Mouse (Mus musculus): ENCODE results near the gene Rassf1.

Rassf1 gene

DNA sequence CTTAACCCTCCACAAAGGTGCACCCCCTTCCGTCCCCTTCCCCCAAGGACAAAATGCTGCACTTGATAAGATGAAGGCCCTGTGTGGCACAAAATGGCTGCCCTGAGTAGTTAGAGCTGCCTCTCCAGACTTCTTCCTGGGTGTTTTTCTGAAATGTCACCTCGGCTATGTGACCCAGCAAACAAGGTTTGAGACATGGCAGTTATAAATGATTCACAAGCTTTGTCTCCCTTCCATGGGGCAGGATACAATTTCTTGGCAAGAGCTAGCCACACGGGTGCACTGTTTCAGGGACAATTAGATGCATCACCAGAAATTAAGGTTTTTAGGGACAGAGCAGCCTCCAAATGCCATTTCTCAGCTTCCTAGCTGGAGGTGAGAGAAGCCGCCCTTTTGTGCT lies 10.9 kb upstream of the Rassf1 start:
- no peak for DNase-seq (ENCODE audit: low read depth, low spot score)

DNA sequence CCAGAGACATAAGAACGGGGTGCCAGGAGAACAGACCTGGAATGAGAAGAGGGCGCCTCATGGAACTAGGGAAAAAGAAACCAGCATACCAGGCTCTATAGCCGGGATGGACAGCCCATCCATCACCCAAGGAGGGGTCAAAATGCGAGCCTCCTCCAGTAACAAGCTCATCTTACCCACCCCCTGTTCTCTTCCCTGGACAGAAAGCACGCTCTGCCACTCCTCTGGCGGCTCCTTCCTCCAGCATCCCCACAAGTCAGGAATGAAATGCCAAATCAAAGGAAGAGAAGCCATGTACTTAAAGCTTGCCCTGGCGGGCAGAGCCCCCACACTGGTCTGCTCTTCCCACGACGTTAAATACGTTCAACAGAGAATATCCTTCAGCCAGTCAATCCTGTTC lies 10.3 kb upstream of the Rassf1 start:
- no peak for DNase-seq (ENCODE audit: low read depth, low spot score)

DNA sequence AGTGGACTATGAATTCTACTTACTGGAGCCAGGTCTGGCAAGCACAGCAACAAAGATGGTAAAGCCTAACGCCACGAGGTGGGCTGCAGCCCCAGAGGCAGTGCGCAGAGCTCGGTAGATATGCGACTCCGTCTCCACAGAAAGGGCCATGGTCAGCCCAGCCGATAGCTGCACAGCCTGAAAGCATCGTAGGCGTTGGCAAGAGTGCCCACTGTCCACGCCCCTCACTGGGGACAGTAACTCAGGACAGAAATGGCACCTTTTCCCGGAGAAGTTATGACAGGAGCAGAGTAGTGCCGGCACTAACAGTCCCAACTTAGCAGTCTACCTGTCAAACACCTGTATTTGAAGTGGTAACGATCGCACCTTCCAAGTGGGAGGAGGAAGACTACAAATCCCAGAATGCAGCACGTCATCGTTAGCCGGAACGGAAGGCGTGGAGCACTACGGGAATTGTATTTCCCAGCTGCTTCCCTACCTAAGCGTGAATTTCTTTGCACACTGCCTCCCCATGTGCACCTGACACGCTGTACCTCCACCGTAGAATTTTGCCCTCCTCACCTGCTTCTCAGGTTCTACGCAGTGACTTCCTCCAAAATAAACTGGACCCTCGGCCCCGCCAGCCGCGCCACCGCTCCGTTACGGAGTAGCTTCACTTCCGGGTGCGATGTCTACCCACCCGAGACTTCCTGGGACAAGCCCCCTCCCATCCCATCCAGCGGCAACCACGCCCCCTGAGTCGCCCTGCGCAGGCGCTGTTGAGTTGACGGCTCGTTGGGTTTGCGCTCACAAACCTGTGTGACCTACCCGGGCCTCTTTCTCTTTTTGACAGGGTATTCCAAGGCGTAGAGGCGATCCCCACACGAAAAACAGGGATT lies 9.6 kb upstream of the Rassf1 start, which contains the start of the genes Cyb561d2 and Nprl2:
TSS of gene Cyb561d2 (minus strand) at position 720 of the 878 bp plus-strand sequence.
TSS of gene Nprl2 (plus strand) at position 753 of the 878 bp plus-strand sequence.
- DNase-seq (ENCODE audit: low read depth, low spot score) = peak; percentile 97

DNA sequence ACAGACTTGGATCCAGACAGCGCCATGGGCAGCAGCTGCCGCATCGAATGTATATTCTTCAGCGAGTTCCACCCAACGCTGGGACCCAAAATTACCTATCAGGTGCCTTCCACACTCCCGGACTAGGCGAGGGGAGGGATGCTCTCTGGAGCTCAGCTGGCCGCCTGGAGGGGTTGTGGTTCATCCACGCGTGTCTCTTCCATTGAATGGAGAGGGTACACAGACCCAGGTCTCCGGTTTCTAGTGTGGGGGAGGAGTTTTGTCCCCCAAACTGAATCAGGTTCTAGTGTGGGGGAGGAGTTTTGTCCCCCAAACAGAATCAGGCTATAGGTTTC lies 9.0 kb upstream of the Rassf1 start:
- DNase-seq (ENCODE audit: low read depth, low spot score) = no peak

DNA sequence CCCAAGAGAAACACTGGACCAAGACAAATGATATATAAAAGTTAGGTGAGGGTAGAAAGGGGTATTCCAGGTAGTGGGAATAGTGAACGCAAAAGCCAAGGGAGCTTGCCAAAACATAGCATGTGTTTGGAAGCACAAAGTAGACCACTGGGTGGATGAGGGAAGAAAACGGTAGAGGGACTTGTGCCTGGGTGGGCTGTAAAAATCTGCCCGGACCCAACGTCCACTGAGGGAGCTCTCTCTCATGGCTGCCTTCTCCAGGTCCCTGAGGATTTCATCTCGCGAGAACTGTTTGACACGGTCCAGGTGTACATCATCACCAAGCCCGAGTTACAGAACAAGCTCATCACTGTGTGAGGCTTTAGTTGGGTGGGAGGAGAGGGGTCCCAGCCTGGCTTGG lies 8.6 kb upstream of the Rassf1 start:
- DNase-seq (ENCODE audit: low read depth, low spot score) = no peak

DNA sequence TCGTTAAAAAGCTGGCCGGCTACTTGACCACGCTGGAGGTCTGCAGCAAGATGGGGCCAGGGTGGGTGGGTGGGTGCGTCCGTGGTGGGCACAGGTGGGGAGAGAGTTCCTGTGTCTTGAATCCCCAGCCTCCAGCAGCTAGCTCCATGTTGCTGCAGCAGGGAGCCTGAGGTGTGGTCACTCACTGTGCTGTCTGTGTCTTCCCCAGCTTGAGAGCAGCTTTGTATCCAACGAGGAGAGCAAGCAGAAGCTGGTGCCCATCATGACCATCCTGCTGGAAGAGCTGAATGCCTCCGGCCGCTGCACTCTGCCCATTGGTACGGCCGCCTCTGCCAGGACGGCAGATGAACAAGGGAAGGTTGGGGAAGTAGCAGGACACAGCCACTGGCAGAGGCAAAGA lies 8.1 kb upstream of the Rassf1 start:
- DNase-seq (ENCODE audit: low read depth, low spot score) = no peak

DNA sequence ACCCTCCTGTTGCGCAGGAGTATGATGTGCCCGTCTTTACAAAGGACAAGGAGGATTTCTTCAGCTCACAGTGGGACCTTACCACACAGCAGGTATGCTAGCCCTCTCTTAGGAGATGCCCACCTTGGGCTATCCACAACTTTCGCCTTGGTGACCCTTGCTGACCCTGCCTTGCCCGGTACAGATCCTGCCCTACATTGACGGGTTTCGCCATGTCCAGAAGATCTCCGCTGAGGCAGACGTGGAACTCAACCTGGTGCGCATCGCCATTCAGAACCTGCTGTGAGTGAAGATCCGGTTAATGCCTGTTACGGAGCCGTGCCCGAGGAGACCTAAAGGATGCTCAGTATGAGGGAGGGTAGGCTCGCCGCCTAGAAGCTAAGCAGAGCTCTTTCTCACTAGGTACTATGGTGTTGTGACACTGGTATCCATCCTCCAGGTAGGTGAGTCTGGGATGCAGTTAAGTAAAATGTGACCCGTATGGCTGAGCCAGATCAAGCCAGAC lies 7.1 kb upstream of the Rassf1 start:
- no peak for DNase-seq (ENCODE audit: low read depth, low spot score)

DNA sequence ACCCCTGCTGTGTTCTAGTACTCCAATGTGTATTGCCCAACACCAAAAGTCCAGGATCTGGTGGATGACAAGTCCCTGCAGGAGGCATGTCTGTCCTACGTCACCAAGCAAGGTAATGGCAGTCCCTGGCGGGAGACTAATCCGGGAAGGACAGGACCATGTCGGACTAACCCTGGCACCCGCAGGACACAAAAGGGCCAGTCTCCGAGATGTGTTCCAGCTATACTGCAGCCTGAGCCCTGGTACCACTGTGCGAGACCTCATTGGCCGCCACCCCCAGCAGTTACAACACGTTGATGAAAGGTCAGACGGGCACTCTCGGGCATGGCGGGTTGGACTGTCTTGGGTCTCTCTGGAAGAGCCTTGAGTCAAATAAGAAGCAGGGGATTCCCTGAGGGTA lies 6.6 kb upstream of the Rassf1 start:
- DNase-seq (ENCODE audit: low read depth, low spot score) = no peak

DNA sequence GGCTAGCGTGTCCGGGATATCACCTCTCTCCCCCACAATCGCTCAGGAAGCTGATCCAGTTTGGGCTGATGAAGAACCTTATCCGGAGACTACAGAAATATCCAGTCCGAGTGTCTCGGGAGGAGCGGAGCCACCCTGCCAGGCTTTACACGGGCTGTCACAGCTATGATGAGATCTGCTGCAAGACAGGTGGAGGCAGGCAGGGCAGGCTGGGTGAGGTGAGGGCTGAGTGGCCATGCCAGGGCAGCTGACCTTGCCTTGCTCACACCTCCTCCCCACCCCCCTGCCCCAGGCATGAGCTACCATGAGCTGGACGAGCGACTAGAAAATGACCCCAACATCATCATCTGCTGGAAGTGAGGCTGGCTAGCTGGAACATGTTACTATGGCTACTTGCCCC lies 6.2 kb upstream of the Rassf1 start:
- DNase-seq (ENCODE audit: low read depth, low spot score) = no peak

DNA sequence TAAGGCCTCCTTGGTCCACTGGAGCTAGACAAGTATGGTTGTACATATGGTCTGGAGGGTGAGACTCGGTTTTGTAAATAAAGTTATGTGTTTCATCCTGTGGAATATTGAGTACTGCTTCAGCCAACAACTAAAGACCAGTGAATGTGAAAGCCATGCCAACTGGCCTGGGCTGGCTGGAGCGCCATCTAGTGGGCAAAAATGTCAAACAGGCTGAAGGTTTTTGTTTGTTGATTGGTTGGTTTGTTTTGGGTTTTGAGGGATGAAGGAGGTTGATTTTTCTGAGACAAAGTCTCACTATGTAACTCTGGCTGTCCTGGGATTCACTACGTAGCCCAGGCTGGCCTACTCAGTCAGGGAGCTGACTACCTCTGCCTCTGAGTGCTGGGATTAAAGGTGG lies 5.8 kb upstream of the Rassf1 start:
- peak; percentile 85 for DNase-seq (ENCODE audit: low read depth, low spot score)

DNA sequence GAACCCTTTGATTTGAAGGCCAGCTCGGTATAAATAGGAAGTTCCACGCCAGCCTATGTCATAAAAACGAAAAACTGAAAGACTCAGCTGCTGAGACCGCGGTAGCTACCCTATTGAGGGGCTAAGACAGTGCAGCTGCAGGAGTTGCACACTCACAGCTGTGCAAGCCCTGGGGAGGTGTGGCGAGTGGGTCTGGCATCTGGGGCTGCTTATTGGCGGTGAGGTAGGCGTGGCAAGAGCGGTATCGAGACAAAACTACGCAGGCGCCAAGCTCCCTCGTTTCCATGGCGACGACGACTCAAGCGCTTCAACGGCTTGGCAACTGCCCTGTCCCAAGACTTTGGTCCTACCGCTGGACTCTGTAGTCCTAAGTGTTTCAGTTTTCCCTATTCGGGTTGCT lies 4.3 kb upstream of the Rassf1 start, which contains the start of gene Zmynd10:
TSS of gene Zmynd10 (plus strand) at position 273 of the 400 bp plus-strand sequence.
- peak; percentile 93 for DNase-seq (ENCODE audit: low read depth, low spot score)

DNA sequence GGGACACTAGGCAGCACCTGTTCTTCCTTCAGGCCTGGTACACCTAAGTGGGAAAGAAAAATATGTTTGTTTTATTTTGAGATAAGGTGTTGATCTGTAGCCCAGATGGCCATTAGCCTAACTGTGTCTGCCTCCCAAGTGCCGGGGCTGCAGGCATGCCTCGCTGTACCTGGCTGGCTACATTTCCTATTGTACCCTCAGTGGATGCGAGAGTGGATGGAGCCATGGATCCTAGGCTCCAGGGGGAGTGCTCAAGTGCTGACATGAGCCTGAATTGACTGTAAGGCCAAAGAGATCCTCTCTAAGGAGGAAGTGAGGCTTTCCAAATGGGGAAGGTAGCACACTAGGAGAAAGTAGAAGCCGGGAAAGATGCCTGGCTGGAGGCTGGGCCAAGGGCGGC lies 3.4 kb upstream of the Rassf1 start:
- DNase-seq (ENCODE audit: low read depth, low spot score) = no peak

DNA sequence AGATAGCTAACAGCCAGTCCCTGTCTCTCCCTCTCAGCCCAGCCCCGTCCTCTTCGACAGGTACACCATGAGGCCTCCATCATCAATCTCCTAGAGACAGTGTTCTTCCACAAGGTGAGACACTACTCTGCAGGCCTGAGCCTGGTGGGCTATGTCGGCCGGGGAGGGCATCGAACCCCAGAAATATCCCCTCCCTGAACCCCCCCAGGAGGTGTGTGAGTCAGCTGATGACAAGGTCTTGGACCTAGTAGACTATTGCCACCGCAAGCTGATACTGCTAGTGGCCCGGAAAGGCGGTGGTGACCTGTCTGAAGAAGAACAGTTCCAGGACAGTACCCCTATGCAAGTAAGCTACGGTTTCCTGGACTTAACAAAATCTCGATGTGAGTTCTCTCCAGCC lies 2.5 kb upstream of the Rassf1 start:
- no peak for DNase-seq (ENCODE audit: low read depth, low spot score)

DNA sequence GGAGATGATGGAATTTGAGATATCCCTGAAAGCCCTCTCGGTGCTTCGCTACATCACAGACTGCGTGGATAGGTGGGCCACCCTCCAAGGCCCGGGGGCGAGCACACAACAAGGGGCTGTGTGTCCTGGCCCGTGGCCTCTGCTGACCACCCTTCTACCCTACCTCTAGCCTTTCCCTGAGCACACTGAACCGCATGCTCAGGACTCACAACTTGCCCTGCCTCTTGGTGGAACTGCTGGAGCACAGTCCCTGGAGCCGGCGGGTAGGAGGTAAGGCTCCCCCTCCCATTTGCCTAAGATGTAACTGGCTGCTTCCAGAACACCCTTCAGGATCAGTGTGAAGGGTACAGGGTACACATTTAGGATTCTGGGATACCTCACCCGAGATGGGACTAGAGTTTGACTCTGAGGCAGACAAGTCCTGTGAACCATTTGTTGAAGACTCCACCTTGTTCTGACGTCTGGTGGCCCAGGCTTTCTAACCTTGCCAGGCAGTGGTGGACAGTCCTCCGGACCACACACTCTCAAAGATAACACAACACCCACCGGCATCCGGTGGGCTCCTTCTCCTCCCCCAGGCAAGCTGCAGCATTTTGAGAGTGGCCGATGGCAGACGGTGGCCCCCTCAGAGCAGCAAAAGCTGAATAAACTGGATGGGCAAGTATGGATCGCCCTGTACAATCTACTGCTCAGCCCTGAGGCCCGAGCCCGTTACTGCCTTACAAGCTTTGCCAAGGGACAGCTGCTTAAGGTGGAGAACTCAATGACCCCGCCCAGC lies 1.9 kb upstream of the Rassf1 start:
- no peak for DNase-seq (ENCODE audit: low read depth, low spot score)

DNA sequence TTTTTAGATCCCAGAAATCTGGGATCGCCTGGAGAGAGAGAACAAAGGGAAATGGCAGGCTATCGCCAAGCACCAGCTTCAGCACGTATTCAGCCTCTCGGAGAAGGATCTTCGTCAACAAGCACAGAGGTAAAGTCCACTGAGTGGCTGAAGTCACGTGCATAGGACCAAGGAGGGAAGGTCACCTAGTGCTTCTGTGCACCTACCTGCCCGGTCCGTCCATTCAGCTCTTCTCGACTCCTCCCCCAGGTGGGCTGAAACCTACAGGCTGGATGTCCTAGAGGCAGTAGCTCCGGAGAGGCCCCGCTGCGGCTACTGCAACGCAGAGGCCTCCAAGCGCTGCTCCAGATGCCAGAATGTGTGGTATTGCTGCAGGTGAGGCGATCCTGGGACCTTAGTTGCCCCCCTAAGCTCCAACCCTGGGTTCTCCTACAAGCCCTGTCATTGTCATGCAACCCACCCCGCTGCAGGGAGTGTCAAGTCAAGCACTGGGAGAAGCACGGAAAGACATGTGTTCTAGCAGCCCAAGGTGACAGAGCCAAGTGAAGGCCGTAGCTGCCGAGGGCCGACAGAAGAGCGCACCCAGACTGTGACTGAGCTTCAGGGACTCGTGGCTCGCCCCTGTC lies 751 bp upstream of the Rassf1 start:
- no peak for DNase-seq (ENCODE audit: low read depth, low spot score)

DNA sequence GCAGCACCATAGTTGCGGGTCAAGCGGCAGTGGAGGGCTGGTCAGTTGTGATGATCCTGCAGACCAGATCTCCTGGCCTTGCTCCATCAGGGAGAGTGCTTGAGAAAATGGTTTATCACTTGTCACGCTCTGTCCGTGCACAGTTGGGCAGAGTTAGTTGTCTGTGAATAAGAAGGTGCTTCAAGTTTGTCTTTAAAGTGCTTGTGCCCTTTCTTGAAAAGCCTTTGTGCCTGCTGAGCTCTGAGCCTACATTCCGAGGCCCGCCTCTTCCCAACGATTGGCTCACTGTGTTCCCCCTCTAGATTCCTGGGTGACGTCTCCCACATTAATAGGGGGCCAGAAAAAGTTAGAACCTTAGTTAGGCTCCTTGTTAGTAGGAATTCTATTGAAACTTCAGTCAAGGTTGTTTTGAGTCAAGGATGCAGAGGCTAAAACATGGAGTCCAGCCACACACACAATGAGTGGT lies 568 bp downstream of the Rassf1 start:
- DNase-seq (ENCODE audit: low read depth, low spot score) = no peak

DNA sequence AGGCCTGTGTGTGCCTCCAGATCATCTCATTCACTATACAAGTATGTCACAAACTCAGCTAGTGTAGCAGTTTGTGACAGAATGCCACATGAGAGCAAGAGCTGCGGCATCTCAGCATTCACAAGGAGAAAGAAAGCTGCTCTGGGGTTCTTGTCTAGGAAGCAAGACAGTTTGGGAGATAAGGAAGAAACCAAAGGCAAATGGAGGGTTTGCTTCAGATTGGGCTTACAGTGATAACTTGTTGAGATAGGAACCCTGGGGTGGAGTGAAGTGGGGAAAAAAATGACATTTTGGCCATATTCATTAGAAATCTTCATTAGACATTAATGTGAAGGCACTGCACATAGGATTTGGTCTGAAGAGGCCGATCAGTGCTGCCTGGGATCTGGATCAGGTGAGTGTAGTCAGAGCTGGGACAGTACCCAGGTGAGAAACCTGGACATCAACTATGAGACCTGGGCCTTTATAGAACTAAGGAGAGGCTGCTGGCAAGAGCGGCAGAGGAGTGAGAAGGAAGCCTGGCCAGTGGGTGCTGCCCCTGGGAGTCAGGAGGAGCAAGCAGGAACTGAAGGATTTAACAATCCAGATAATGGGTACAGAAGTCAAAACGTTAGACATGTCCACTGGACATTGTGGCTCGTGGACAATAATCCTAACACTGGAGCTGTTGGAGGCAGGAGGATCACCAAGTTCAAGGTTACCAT lies 1.5 kb downstream of the Rassf1 start:
- no peak for DNase-seq (ENCODE audit: low read depth, low spot score)

DNA sequence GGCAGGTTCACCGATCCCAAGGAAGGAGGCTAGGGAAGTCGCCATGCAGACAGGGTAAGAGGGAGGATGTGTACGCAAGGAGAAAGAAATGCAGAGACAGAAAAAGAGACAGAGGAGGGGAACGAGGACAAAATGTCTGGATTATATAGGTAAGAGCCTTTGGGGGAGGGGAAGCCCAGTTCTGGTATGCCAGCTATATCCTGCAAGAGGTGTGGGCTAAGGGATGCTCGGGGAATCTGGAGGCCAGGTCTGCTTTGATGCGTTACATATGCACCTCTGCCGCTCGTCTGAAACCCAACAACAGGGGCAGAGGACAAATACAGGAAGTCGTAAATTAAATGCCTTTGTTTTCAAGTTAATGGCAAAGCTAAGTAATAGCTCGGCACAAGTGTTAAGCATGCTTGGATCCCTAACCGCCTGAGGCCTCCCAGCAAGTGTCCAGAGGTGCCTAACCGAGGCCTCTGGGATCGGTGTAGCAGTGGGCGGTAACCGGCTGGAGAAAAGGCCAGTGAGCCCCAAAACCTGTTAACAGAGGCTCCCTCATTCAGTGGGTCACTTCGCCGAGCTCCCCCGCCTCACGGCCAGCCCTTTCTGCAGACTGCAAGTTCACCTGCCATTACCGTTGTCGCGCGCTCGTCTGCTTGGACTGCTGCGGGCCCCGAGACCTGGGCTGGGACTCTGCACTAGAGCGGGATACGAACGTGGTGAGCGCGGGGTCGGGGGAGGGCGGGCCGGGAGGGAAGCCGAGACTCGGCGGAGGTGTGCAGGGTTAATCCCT lies 2.4 kb downstream of the Rassf1 start:
- DNase-seq (ENCODE audit: low read depth, low spot score) = peak; percentile 60

DNA sequence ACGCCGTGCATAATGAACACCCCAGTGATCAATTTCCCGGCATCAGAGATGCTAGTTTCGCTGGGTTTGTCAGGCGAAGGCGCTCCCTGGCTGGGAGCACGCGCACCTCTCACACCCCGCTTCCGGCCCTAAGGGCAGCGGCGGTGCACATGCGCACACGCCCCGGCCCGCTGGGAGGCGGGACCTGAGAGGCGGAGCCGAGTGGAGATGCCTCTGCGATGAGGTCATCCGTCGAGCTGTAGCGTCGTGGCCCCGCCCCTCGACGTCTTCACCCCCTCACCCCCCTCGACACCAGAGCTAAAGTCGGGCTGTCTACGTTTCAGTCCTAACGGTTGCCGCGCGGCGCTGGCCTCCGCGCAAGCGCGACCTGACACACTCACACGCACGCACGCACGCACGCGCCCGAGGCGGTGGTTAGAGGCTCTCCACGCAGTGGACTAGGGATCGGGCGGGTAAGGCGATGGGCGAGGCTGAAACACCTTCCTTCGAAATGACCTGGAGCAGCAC lies 3.0 kb downstream of the Rassf1 start:
- peak; percentile 100 for DNase-seq (ENCODE audit: low read depth, low spot score)

DNA sequence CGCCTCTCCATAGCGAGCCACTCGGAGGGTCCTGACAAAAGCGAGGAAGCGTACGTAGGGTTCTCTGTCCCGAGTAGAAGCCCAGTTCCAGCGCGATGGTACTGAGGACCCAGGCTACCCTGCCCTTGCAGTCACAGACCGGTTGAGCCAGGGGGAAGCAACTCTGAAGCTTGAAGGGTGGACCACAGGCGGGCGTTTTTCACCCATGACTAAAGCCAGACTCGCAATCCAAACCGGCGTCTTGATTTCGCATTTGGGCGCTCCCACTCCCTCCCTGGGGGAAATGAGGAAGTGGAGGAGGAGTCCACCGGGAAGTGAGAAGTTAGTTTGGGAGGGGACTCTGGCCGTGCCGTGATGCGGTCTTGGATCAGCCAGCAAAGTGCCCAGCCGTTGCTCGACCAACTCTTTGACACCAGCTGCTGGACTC lies 3.7 kb downstream of the Rassf1 start:
- DNase-seq (ENCODE audit: low read depth, low spot score) = no peak

Measured in CD4-positive, CD25-positive, alpha-beta regulatory T cell, adult 2 months (primary cell).